Mouse (Mus musculus) heart, embryonic 14.5 days (tissue): ENCODE data around the gene Synrg. TPM values are rescaled to one million over a fixed set of nuclear protein-coding genes. Genes with fewer than 3 reads are reported as not detected.

ENCODE experiments used
- ATAC-seq: fragments of 200-750 bp; cut with Nextera tagmentation; 2 replicates; pipeline ENCODE4 v1.8.0; 2017; ENCODE audit warnings: low read depth, moderate TSS enrichment; ENCODE audit not compliant: insufficient number of reproducible peaks, insufficient read depth, low FRiP score
- H3K27ac ChIP-seq, 2 experiments: fragments of 200-500 bp in 1 of 2; fragments of 300-500 bp in 1 of 2; sonication (generic) in 1 of 2; replicated peaks in 1 of 2; 2 replicates each; pipeline ENCODE4 v1.5.1; 2012 to 2014; ENCODE audit warnings: low read depth in 2 of 2, low read length in 2 of 2, control low read depth in 1 of 2, mild to moderate bottlenecking in 1 of 2, mixed read lengths in 1 of 2; ENCODE audit not compliant: control insufficient read depth in 1 of 2, insufficient read depth in 1 of 2
- H3K27me3 ChIP-seq: fragments of 300-500 bp; sonication (generic); 2 replicates; pipeline ENCODE4 v1.6.1; 2014; ENCODE audit warnings: mild to moderate bottlenecking, low read length, control low read depth; ENCODE audit not compliant: control insufficient read depth, insufficient read depth
- H3K36me3 ChIP-seq: fragments of 300-500 bp; sonication (generic); 2 replicates; pipeline ENCODE4 v1.6.1; 2014; ENCODE audit warnings: mild to moderate bottlenecking, control low read depth, low read length, mixed read lengths; ENCODE audit not compliant: control insufficient read depth, insufficient read depth
- H3K4me1 ChIP-seq, 2 experiments: fragments of 200-500 bp in 1 of 2; fragments of 300-500 bp in 1 of 2; sonication (generic) in 1 of 2; 2 replicates each; pipeline ENCODE4 v1.6.1; 2012 to 2014; ENCODE audit warnings: low read length in 2 of 2, control low read depth in 1 of 2, mixed read lengths in 1 of 2; ENCODE audit not compliant: control insufficient read depth in 2 of 2, insufficient read depth in 2 of 2
- H3K4me2 ChIP-seq: fragments of 300-500 bp; sonication (generic); 2 replicates; pipeline ENCODE4 v1.6.1; 2014; ENCODE audit warnings: mild to moderate bottlenecking, low read length
- H3K4me3 ChIP-seq, 2 experiments: fragments of 200-500 bp in 1 of 2; fragments of 300-500 bp in 1 of 2; sonication (generic) in 1 of 2; 2 replicates each; pipeline ENCODE4 v1.5.1; 2012 to 2014; ENCODE audit warnings: low read length in 2 of 2, mild to moderate bottlenecking in 2 of 2, control low read depth in 1 of 2, low read depth in 1 of 2, moderate library complexity in 1 of 2; ENCODE audit not compliant: control insufficient read depth in 1 of 2, insufficient read depth in 1 of 2
- H3K9ac ChIP-seq: fragments of 300-500 bp; sonication (generic); 2 replicates; pipeline ENCODE4 v1.6.1; 2014; ENCODE audit warnings: mild to moderate bottlenecking, low read length
- H3K9me3 ChIP-seq: fragments of 300-500 bp; sonication (generic); 2 replicates; pipeline ENCODE4 v1.6.1; 2016; ENCODE audit warnings: low read length, control low read depth; ENCODE audit not compliant: control insufficient read depth
- WGBS: fragments of 180-500 bp; shearing (Covaris S2); extraction: QIAGEN DNeasy Blood & Tissue Kit; methylation state at CpG from one replicate; pipeline ENCODE4 v1.1.7; 2014; 5-methylcytosine and 5-hydroxymethylcytosine counted together
- polyA plus RNA-seq: library from polyadenylated mRNA; unstranded; fragments of >200 nt; fragmentation: Nextera tagmentation; extraction: Ambion mirVana; gene quantifications from 2 replicates; pipeline ENCODE4 v1.2.1, GENCODE M21; 2014

Gene Synrg
- polyA plus RNA-seq, 1 experiment from 2014 or later: 10.8 TPM

- Histone ChIP-seq H3K36me3 (peaks cover 85% of the 10 kb centered on the region), H3K4me1 (no peaks in the 10 kb centered on the region), H3K9me3 (no peaks in the 10 kb centered on the region), H3K4me3 (no peak overlapping the region), H3K9ac (no peak overlapping the region), H3K27me3 (no peaks in the 10 kb centered on the region), H3K4me2 (no peak overlapping the region), H3K27ac (no peak overlapping the region)
- WGBS: 78% methylated on average over 2 of the region's 2 CpGs
- ATAC-seq: no peak
Measured at GRCm38 (mm10) chr11:83993428-83993827, 29.2 kb downstream of the Synrg start.

- Histone ChIP-seq H3K27me3 (no peaks in the 10 kb centered on the region), H3K36me3 (peaks cover 85% of the 10 kb centered on the region), H3K27ac (no peak overlapping the region), H3K9ac (no peak overlapping the region), H3K9me3 (no peaks in the 10 kb centered on the region), H3K4me2 (no peak overlapping the region), H3K4me3 (no peak overlapping the region), H3K4me1 (no peaks in the 10 kb centered on the region)
- WGBS: 78% methylated on average over 3 of the region's 3 CpGs
- no peak for ATAC-seq
Measured at GRCm38 (mm10) chr11:83994481-83994880, 30.3 kb downstream of the Synrg start.

- 85% methylated on average over 2 of the region's 2 CpGs for WGBS
- no peak overlapping the region for H3K9ac ChIP-seq
- H3K27me3 ChIP-seq: no peaks in the 10 kb centered on the region
- no peaks in the 10 kb centered on the region for H3K9me3 ChIP-seq
- no peak for ATAC-seq
- no peaks in the 10 kb centered on the region for H3K4me1 ChIP-seq
- no peak overlapping the region for H3K4me2 ChIP-seq
- H3K36me3 ChIP-seq: peaks cover 83% of the 10 kb centered on the region
- H3K27ac ChIP-seq: no peak overlapping the region
- H3K4me3 ChIP-seq: no peak overlapping the region
Measured at GRCm38 (mm10) chr11:83995535-83995950, 31.3 kb downstream of the Synrg start.

GRCm38 (mm10) chr11:83997171-83997868, 33.1 kb downstream of the Synrg start:
- H3K27ac ChIP-seq: no peak overlapping the region
- no peak for ATAC-seq
- peaks cover 78% of the 10 kb centered on the region for H3K36me3 ChIP-seq
- 88% methylated on average over 5 of the region's 5 CpGs for WGBS
- no peak overlapping the region for H3K9ac ChIP-seq
- no peaks in the 10 kb centered on the region for H3K4me1 ChIP-seq
- no peak overlapping the region for H3K4me2 ChIP-seq
- no peaks in the 10 kb centered on the region for H3K9me3 ChIP-seq
- no peak overlapping the region for H3K4me3 ChIP-seq
- no peaks in the 10 kb centered on the region for H3K27me3 ChIP-seq

GRCm38 (mm10) chr11:83998993-83999392, 34.8 kb downstream of the Synrg start:
- no peaks in the 10 kb centered on the region for H3K9me3 ChIP-seq
- no peaks in the 10 kb centered on the region for H3K27me3 ChIP-seq
- no peak for ATAC-seq
- WGBS: 97% methylated on average over 3 of the region's 3 CpGs
- H3K4me2 ChIP-seq: no peak overlapping the region
- H3K9ac ChIP-seq: no peak overlapping the region
- H3K4me1 ChIP-seq: no peaks in the 10 kb centered on the region
- no peak overlapping the region for H3K4me3 ChIP-seq
- no peak overlapping the region for H3K27ac ChIP-seq
- H3K36me3 ChIP-seq: peaks cover 81% of the 10 kb centered on the region

GRCm38 (mm10) chr11:83999411-83999915, 35.2 kb downstream of the Synrg start:
- Histone ChIP-seq H3K4me2 (no peak overlapping the region), H3K9ac (no peak overlapping the region), H3K36me3 (peaks cover 80% of the 10 kb centered on the region), H3K9me3 (no peaks in the 10 kb centered on the region), H3K27me3 (no peaks in the 10 kb centered on the region), H3K27ac (no peak overlapping the region), H3K4me1 (no peaks in the 10 kb centered on the region), H3K4me3 (no peak overlapping the region)
- no peak for ATAC-seq
- WGBS: 76% methylated on average over 4 of the region's 4 CpGs

GRCm38 (mm10) chr11:84001257-84001656, 37.0 kb downstream of the Synrg start:
- 95% methylated on average over 3 of the region's 3 CpGs for WGBS
- no peaks in the 10 kb centered on the region for H3K27me3 ChIP-seq
- H3K36me3 ChIP-seq: peaks cover 70% of the 10 kb centered on the region
- no peak overlapping the region for H3K4me2 ChIP-seq
- H3K9ac ChIP-seq: no peak overlapping the region
- H3K9me3 ChIP-seq: no peaks in the 10 kb centered on the region
- H3K4me1 ChIP-seq: no peaks in the 10 kb centered on the region
- ATAC-seq: no peak
- no peak overlapping the region for H3K4me3 ChIP-seq
- no peak overlapping the region for H3K27ac ChIP-seq

GRCm38 (mm10) chr11:84003986-84004385, 39.8 kb downstream of the Synrg start:
- no peak for ATAC-seq
- no peak overlapping the region for H3K9ac ChIP-seq
- no peak overlapping the region for H3K4me3 ChIP-seq
- peaks cover 57% of the 10 kb centered on the region for H3K36me3 ChIP-seq
- 85% methylated on average over 6 of the region's 6 CpGs for WGBS
- H3K27ac ChIP-seq: no peak overlapping the region
- no peaks in the 10 kb centered on the region for H3K9me3 ChIP-seq
- no peaks in the 10 kb centered on the region for H3K27me3 ChIP-seq
- H3K4me1 ChIP-seq: no peaks in the 10 kb centered on the region
- H3K4me2 ChIP-seq: no peak overlapping the region
